29 mouse cellular contexts compared by ENCODE assay signal in the genomic region with DNA sequence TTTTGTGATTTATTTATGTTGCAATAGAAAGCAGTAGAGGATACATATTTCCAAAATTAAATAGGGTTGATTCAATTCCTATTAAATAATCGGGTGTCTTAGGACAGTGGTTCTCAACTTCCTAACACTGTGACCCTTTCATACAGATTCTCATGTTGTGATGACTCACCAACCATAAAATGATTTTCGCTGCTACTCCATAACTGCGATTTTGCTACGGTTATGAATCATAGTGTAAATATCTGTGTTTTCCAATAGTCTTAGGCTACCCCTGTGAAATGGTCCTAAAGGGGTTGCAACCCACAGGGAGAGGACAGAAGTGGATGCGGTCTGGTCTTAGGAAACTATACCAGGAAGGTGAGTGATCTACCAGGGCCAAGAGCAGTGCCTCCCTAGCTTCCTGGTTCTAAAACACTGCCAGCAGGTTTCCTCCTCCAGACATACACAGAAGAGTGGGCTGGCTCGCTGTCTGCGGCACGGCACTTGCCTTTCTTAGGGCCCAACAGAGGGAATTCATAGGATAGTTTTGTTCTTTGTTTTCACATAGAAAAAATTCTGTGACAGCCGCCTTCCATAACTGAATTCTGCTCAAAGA. TPM values are rescaled to one million over a fixed set of nuclear protein-coding genes. Genes with fewer than 3 reads are reported as not detected.
DNase-seq lines count a peak whose midpoint lies in the region; ATAC-seq lines count a peak whose summit lies in the region.
"Had no signal": no experiment of that assay in that cellular context is flagged by ENCODE, and none has a peak within 500 bp of the region (broad histone marks: within the 10 kb centered on the region; RNA-seq: fewer than 3 reads in every experiment).

No protein-coding gene starts in this region.

- H3K9me3 ChIP-seq in forebrain, embryonic 10.5 days = no peaks in the 10 kb centered on the region
- H3K9me3 ChIP-seq: embryonic facial prominence, embryonic 13.5 days; hindbrain, embryonic 12.5 days; kidney, embryonic 15.5 days; limb, embryonic 13.5 days; megakaryocyte, embryonic 14.5 days; midbrain, embryonic 12.5 days; neural tube, embryonic 13.5 days; stomach, embryonic 15.5 days had no signal

- WGBS in forebrain, embryonic 10.5 days = 92% methylated on average over 9 of the region's 9 CpGs

- H3K27ac ChIP-seq in forebrain, embryonic 10.5 days = no peak overlapping the region
- H3K27ac ChIP-seq: embryonic facial prominence, embryonic 13.5 days; hindbrain, embryonic 12.5 days; hindbrain, postnatal 0 days; kidney, embryonic 15.5 days; layer of hippocampus, adult 2 months; left cerebral cortex, adult 2 months; limb, embryonic 13.5 days; midbrain, embryonic 12.5 days; neural tube, embryonic 13.5 days; stomach, embryonic 15.5 days had no signal

- H3K36me3 ChIP-seq in forebrain, embryonic 10.5 days (replicated peaks) = no peaks in the 10 kb centered on the region
- H3K36me3 ChIP-seq: embryonic facial prominence, embryonic 13.5 days; hindbrain, embryonic 12.5 days; kidney, embryonic 15.5 days; limb, embryonic 13.5 days; midbrain, embryonic 12.5 days; neural tube, embryonic 13.5 days; stomach, embryonic 15.5 days had no signal

- ATAC-seq in frontal cortex, adult (ENCODE audit: low TSS enrichment) = peak; percentile 91
- ATAC-seq in CD4-positive, CD25-positive, alpha-beta regulatory T cell, adult 4 months = peak; percentile 46
- ATAC-seq in inflammation-experienced regulatory T-cells, adult 6 months = peak; percentile 62
- ATAC-seq: hindbrain, postnatal 0 days; liver, postnatal 0 days had no signal

- DNase-seq in frontal cortex, postnatal 25 days (ENCODE audit: low spot score in 2 of 2) = no peak
- no peak for DNase-seq in forebrain, embryonic 10.5 days (ENCODE audit: extremely low spot score, low spot score)
- no peak for DNase-seq in thymus, postnatal 0 days (ENCODE audit: low spot score)
- DNase-seq in lung, postnatal 4 days = no peak
- DNase-seq: adrenal gland, postnatal 10 days; cerebellum, adult 11 months; cerebellum, postnatal 10 days; gastrocnemius, postnatal 36 days; heart, postnatal 36 days; kidney, adult 18-20 months; kidney, postnatal 25 days; liver, postnatal 0 days; lung, postnatal 36 days; thymus, postnatal 14 days had no signal

- no peaks in the 10 kb centered on the region for H3K27me3 ChIP-seq in forebrain, embryonic 10.5 days (ENCODE audit: poor library complexity, severe bottlenecking)
- H3K27me3 ChIP-seq: CH12.LX; embryonic facial prominence, embryonic 13.5 days; hindbrain, embryonic 12.5 days; kidney, embryonic 15.5 days; limb, embryonic 13.5 days; megakaryocyte, embryonic 14.5 days; midbrain, embryonic 12.5 days; neural tube, embryonic 13.5 days; stomach, embryonic 15.5 days had no signal

- no peak overlapping the region for H3K4me3 ChIP-seq in forebrain, embryonic 10.5 days
- H3K4me3 ChIP-seq: embryonic facial prominence, embryonic 13.5 days; hindbrain, embryonic 12.5 days; kidney, embryonic 15.5 days; layer of hippocampus, adult 2 months; left cerebral cortex, adult 2 months; limb, embryonic 13.5 days; megakaryocyte, embryonic 14.5 days; midbrain, embryonic 12.5 days; neural tube, embryonic 13.5 days; stomach, embryonic 15.5 days had no signal

- peaks cover 25% of the 10 kb centered on the region for H3K4me1 ChIP-seq in forebrain, embryonic 10.5 days
- H3K4me1 ChIP-seq: embryonic facial prominence, embryonic 13.5 days; limb, embryonic 13.5 days; stomach, embryonic 15.5 days had no signal

RNA-seq across cellular contexts. Expression of gene Bcl2, which starts 13.5 kb away (rescaled TPM):
- 100 to 1,000 TPM; 167 to 170 TPM for polyA plus RNA-seq in CD4-positive, CD25-positive, alpha-beta regulatory T cell, adult 4 months (2017; shearing (Covaris generic))
- polyA plus RNA-seq in inflammation-experienced regulatory T-cells, adult 6 months (2017; shearing (Covaris generic)) = 100 to 1,000 TPM in 2 of 3 experiments, 10 to 100 TPM in 1; 22.7 to 169 (median 147) TPM
- 8.0 and 8.1 TPM in 2 replicates for polyA plus RNA-seq in forebrain, embryonic 10.5 days (2016; fragmentation: Nextera tagmentation; extraction: Ambion mirVana)
- 17.4 and 24.9 TPM in 2 replicates for polyA plus RNA-seq in thymus, postnatal 0 days (2015; fragmentation: Nextera tagmentation; extraction: Ambion mirVana)

RNA-seq across cellular contexts. Expression of gene Kdsr, which starts 58.9 kb away (rescaled TPM):
- polyA plus RNA-seq in CD4-positive, CD25-positive, alpha-beta regulatory T cell, adult 4 months (2017; shearing (Covaris generic)) = 10 to 100 TPM; 25.5 to 32.4 TPM
- polyA plus RNA-seq in inflammation-experienced regulatory T-cells, adult 6 months (2017; shearing (Covaris generic)) = 10 to 100 TPM; 23.5 to 28.7 (median 24.2) TPM
- 7.5 and 8.5 TPM in 2 replicates for polyA plus RNA-seq in forebrain, embryonic 10.5 days (2016; fragmentation: Nextera tagmentation; extraction: Ambion mirVana)
- 11.7 and 13.5 TPM in 2 replicates for polyA plus RNA-seq in thymus, postnatal 0 days (2015; fragmentation: Nextera tagmentation; extraction: Ambion mirVana)
